Mouse (Mus musculus): ENCODE data around the gene Ccdc85c.
A peak's percentile ranks its signal among the peaks of the same experiment; 100 is the strongest.

The Ccdc85c gene

DNA sequence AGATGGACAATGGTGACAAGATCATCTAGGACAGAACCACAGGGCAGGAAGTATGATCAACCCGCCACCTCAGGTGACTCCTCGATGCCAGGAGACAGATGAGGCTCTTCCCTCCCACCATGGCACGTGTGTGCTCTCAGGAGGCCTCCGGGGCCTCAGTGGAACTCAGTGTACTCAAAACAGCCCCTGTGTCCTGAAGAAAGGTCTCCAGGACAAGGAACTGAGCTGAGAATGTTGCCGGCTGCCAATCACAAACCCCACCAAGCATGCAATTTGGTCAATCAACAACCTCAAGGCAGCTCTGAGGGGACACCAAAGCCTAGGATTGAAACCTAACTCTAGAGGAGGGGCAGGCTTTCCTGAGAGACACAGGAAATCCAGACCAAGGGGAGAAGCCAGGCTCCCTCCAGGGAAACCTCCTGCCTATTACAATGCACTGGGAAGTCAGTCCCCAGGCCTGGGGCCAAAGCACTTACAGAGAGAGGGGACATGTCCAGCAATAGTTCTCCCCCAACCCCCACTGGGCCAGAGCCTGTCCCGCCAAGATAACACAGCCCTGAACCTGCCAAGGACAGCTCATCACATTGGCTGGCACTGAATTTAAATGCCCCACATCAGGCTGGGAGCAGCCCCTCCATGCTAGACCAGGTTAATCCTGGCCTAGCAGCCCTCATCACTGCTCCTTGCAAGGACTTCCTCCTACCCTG, 37.8 kb downstream of the Ccdc85c start:
- DNase-seq, result no peak

DNA sequence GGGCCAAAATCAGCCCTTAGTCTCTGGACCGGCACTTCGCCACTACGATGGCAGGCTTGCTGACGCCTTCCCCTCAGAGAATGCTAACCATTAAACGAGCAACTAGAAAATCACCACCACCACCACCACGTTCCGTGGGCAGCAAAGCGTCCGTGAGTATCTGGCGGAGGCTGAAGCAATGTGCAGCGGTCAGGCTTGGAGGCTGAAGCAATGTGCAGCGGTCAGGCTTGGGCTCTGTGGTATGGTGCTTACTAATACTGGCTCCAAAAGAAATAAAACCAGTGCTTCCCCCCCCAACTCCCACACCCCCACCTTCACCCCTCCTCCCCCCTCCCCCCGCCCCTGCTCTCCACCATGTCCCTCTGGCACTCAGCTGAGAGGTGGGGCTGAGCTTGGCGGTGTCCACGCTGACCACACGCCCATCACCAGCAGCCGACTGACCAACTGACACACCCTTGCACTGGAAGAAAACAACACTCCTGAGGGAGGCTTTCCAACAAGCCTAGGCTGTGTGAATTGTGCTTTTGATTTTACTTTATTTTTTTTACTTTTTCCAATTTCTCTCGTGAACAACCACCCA, 39.2 kb downstream of the Ccdc85c start:
- no peak for DNase-seq

DNA sequence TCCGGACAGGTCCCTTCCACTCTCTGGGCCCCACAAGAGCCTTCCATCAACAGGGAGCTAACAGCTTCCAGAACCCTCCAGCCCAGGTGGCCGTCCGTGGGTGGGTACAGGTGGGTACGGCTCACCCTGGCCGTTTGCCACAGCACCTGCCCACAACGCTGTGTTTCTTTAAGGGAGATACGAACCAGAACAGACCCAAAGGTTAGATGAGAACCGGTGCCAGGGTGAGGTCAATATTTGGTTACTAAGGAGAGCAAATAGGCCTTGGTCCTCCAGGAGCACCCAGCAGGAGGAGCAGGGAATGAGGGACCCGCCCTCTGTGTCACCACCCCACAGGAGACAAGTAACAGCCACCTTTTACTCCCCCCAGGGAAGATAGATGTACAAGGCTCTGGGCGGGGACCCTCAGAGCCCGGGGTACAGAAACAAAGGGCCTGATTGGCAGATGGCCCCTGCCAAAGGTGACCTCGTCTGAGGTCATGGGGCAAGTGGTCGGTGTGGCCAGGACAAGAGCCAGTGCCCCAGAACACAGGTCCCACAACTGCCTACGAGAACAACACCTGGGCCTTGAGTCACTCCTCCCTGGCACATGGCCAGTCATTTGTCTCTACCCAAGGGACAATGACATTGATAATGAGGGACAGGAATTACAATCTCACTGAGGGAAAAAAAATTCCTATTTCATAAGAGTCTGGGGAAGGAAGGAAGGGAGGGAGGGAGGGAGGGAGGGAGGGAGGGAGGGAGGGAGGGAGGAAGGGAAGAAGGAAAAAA, 40.2 kb downstream of the Ccdc85c start:
- no peak for DNase-seq

DNA sequence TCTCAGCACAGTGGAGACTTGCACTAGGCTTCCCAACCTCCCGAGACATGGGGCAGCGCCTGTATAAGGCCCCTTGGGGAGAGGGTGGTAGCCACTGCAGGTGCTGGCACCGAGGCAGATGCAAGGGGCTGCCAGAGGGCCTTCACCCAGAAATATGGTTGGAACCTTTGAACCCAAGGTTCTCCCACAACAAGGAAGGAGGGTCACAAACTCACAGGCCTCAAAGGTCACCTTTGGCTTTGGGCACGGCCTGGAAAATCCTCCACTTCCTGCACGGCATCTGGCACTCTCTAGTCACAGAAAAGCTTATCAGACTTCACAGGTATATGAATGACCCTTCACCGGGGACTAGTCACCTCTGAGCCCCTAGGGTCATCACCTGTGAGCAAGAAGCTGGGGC, 41.5 kb downstream of the Ccdc85c start:
- no peak for DNase-seq

DNA sequence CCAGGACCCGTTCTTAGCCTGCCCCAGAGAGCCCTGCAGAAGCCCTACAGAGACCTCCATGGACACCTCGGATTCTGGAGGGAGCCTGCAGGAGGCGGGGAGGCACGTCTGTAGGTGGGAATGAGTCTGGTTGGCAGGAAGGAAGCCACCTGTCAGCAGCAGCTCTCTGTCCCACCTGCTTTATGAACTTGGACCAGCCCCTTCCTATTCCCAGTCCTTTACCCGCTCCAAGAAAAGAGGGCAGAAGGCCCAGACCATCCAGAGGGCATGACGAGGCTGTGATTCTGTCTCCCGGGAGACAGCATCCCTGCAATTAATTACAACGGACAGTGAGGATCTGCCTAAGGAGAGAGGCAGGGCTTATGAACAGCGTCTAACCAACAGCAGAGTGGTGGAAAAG, 43.3 kb downstream of the Ccdc85c start:
- DNase-seq, result no peak

DNA sequence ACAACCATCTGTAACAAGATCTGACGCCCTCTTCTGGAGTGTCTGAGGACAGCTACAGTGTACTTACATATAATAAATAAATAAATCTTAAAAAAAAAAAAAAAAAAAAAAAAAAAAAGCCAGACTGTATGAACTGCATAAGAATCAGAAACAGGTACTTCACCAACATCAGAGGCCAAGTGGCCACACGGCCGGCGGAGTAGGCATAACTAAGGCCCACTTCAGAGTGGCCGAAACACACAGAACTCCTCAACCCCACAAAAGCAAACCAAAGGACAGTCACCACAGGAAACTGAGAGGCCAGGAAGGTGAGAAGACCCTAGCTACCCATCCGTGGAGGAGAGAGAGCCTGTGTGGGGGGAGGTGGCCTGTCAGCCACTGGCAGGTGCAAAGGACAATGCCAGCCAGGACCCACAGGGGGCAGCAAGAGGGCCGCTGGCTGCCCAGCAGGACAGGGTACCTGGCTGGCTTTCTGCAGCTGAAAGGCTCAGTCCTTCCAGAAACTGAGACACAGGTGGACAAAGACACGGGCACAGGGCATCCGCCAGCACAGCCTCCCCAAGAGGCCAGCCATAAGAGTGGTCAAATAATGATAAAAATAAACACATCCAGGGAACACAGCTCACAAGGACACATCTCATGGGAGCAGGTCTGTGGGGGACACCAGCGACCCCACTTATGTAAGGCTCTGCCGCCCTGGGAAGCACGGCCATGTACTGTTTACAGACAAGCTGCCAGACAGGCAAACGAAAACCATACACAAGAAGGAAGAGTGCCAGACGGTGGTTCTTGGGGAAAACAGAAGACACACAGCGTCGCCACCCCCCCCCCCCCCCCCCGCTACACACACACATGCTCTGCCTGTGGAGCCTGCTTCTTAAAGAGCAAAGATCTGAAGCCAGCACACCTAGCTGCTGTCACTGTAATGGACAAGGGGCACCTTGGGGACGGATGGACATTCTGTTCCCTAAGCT, 44.1 kb downstream of the Ccdc85c start:
- no peak for DNase-seq

DNA sequence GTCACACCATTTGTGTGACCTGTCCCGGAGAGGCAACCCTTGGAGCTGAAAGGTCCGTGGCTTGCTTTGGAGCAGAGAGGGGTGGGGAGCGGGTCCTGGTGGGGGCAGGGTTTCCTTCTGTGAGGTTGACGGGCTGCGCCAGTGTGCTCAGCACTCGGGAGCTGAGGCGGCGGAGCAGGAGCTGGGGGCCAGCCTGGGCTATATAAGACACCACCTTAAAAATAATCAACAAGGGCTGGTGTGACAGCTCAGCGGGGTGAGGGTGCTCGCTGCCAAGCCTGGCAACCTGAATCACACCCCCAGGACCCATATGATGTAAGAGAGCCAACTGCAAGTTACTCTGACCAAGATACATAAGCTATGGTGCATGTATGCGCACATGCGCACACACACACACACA, 45.1 kb downstream of the Ccdc85c start:
- DNase-seq, result no peak

DNA sequence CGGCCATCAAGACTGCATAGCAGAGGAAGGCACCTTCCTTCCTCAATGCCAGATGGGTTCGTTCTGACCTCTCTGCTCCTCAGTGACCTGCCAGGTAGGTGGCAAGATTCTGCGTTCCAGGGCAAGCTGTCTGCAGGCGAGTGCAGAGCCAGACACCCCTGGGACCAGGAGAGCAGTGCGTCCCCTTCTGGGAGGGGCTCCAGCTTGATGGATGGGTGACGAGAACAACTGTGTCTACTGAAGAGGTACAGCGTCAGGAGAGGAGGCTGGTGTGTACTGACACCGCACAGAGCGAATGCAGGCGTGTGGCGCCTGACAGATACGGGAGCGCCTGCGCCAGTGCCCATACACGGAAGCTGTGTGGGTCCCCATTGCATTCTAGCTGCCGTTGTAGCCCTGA, 47.7 kb downstream of the Ccdc85c start:
- no peak for DNase-seq

DNA sequence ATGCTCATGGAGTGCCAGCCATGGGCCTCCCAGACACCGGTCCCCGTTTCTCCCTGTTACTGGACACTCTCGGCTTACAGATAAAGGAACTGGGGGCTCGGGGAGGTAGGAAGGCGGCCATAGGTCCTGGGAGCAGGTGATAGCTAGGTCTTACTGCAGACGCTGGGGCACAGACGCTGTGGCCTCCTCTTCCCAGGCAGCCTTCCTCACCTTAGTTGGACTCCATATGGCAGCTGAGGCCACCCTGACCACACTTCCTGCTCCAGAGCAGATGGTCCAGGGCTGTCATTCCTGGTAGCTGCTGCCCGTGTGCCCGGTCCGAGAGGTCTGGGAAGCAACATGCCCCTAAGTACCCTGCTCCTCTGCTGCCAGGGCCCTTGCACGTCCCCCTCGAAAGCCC, 48.3 kb downstream of the Ccdc85c start:
- no peak for DNase-seq

DNA sequence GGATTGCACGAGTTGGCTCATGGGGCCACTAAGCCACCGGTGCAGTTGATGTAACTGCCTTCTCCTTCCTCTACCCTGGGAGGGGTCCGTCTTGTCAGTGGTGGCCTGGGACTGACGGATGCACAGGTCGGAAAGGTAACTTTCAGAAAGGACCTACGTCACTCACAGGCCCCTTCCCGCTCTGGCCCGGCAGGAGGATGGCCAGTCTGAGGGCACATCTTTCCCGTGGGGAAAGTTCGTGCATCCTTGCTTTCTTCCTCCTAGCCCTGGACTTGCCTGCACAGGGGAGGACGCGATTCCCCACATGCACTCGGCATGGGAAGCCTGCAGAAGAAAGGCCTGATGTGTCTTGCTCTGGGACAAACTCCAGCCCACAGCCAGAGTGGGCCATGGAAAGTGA, 49.0 kb downstream of the Ccdc85c start:
- no peak for DNase-seq

DNA sequence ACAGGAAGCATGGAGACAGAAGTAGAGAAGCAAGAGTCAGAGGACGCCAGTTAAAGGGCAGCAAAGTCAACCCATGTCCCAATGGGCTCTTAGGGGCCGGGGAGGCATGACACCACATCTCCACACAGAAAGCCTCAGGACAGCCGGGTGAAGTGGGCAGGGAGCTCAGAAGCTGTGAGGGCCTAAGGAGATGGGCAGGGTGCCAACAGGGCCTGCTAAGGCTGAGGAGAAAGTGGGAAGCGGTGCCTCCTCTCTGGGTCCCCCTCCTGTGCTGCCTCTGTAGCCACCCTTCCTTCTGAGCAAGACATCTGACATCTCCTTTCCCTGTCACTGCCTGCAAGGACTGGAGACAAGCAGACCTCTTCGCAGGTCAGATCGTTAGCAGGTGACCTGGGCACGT, 49.4 kb downstream of the Ccdc85c start:
- no peak for DNase-seq

DNA sequence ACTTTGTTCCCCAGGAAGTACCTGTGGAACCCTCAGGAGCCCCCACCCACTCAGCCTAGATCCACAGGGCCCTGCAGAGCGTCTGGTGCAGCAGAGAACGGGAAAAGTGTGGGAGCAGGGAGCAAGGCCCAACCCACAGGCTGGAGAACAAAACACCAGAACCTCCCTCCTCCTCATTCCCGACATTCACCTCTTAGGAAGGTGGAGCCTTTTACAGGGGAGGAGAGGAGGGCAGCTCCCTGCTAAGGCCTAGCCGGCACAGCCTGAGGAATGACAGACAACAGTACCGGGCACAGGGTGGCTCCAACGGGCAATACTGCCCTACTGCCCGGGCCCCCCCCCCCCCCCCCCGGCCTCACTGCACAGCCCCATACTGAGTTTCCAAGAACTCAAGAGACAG, 51.9 kb downstream of the Ccdc85c start:
- no peak for DNase-seq

DNA sequence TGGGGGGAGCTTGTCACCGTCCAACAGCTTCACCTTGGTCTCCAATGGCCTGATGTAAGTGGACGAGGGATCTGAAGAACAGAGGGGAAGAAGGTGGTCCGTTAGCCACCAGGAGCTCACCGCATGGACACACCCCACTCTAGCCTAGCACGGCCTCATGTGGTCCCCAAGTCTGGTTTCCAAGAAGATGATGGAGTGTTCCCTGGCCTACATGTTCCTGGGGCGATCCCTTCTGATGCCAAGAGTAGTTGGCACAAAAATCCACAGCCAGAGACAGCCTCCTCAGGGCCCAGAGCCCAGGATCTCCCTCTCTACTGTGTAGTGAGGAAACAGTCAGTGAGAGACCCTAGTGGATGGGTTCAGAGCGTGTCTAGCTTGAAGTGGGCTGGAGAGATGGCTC, 53.5 kb downstream of the Ccdc85c start:
- no peak for DNase-seq

DNA sequence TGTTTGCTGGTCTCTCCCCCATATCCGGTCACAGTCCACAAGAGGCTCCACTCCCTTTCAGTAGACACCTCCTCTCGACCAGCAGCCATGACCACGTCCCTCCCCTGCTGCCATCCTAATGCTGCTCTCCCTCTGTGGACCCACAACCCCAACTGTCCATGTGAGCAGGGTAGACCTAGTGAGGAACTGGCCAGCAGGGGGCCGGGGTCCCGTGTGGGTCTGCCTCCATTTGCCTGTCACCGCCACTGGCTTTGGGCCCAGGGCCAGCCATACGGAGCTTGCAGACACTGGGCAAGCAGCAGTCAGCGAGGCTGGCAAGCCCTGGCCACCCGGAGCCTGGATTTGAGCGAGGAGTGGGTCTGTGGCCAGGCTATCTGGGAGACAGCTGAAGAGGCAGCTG, 54.0 kb downstream of the Ccdc85c start:
- no peak for DNase-seq

DNA sequence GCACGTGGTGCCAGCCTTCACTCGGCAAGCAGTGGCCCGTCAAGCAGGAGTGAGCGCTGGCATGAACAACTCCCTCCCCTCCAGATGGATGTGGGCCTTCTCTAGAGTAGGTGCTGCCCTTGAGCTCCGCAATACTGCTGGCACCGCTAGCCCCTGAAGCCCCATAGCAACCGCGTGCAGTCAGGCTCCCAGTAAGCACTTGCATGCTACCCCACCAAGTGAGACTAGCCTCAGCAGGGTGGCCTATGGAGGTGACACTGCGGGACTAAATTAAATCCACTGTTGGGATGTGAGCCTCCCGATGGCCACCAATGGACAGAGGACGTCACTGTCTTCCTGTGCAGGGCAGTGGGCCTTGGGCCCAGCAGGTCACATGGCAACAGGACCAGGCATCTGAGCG, 54.6 kb downstream of the Ccdc85c start:
- DNase-seq, result no peak

DNA sequence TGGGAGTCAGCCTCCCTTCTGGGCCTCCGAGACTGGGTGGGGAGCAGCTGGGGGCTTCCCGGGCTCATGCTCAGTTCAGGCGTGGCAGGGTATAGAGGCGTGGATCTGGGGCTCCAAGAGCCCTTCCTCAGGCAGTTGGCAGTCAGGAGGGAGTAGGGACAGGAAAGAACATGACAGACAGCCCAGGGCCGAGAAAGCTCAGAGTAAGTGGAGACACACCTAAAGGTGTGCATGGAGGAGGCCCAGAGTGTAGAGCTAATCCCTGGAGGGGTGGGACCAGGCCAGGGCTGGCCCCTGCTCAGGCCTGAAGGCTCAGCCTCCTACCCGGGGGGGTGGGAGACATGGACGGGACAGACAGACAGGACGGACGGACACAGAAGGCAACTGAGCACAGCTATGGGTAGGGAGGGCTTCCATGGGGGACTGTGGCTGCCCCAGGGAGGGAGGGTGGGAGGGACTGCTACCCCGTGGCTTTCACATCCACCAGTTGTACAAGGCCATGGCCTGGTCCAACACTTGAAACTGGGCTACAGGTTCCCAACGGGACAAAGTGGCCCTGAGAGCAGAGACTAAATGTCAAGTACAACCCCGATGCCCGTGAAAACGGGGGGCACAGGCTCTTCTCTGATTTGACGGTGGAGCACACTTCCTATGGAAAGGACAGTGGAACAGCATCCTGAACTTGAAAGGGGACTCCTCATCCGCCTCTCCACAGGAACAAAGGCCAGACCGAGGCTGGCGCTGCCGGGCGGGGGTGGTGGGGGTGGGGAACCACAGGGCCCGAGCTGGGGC, 55.2 kb downstream of the Ccdc85c start:
- no peak for DNase-seq

DNA sequence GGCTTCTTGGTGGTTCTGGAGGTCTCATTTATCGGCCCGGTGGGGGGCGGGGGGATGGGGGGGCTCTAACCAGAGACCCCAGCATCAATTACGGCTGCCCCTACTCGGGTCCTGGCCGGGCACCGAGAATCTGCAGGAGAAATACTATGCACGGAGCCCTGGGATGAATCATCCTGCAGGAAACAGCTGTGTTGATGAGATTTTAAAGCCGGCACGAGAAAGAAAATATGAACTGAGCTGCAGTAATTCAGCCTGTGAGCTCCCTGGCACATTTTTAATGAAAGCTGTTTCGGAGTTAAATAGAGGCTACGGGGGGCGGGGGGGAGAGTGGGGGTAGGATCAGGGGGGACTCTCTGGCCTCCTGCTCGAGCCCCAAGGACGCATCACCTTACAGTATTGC, 56.1 kb downstream of the Ccdc85c start:
- DNase-seq, result no peak

DNA sequence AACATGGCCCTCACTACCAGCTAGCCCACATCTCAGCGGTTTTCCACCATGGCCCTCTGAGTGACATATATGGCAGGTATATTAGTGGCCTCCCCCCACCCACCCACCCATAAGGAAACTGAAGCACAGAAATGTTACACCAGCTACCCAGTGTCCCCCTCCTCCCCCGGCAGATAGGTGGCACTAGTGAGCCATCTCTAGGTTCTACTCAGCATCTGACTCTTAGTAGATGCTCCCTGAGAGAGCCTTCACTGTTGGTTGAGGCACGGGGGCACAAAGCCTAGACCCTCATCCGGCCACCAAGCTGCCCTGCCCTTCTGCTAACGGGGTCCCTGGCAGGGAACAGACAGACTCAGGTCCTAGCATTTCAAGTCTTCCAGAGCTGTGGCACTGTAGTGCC, 57.7 kb downstream of the Ccdc85c start:
- DNase-seq, result peak; percentile 49

DNA sequence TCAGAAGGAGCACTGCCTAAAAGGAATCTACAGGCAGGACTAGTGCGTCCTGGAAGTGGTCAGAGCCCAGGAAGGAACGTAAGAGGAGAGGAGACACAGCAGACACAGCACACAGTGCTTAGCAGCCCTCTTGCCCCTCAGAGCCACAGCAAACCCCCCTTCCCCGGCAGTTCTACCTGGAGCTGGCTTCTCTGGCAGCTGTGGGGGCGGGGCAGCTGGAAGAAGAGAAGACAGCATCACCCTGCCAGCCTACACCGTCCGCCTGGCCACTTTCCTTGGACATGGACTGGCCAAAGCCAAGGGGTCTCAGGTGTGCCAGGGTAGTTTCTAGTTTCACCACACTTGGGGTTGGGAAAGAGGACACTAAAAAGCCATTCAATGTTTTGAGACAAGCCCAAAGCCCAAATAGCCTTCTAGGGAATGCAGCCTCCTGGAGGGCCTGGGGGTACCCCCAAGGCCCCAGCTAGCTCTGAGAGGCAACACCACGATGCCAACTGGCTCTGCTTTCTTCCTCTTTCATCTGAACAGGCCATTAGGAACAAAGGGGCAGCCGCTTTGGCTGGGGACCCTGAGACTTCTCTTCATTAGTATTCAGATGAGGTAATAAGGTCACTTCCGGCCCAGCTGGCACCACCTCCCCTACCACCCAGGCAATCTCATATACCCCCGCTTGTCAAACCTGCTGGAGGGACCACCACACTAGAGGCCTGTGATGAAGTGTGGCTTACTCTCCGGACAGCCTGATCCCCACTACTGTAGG, 58.4 kb downstream of the Ccdc85c start:
- no peak for DNase-seq

DNA sequence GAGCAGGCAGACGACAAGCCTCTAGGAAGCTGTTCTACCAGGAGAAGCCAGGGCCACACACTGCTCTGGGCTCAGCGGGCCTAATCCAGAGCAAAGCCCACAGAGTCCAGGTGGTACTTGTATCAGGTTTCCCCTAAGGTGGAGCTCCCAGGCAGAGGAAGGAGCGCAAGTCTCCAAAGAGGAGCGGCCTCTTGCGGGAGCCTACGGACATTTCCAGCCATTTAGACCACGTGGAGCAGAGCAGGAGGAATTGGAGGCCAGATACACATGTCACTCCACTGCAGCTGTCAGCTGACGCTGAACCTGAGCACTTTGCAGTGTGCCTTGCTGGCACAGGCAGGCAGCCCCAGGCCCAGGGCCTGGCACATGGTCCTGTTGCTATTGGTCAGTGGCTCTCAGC, 60.1 kb downstream of the Ccdc85c start:
- DNase-seq, result no peak
